Mouse (Mus musculus) layer of hippocampus, adult 9-11 months (tissue): Measurements from ENCODE around the gene Eif5a.
"Not testable (repeated sequence)": the region's sequence is repeated elsewhere in the genome, so short reads cannot be mapped to it uniquely, and the experiment has no call there.

Source experiments
- DNase-seq: peaks from one replicate; pipeline ENCODE4 v3.0.0; 2022

Eif5a gene

DNA sequence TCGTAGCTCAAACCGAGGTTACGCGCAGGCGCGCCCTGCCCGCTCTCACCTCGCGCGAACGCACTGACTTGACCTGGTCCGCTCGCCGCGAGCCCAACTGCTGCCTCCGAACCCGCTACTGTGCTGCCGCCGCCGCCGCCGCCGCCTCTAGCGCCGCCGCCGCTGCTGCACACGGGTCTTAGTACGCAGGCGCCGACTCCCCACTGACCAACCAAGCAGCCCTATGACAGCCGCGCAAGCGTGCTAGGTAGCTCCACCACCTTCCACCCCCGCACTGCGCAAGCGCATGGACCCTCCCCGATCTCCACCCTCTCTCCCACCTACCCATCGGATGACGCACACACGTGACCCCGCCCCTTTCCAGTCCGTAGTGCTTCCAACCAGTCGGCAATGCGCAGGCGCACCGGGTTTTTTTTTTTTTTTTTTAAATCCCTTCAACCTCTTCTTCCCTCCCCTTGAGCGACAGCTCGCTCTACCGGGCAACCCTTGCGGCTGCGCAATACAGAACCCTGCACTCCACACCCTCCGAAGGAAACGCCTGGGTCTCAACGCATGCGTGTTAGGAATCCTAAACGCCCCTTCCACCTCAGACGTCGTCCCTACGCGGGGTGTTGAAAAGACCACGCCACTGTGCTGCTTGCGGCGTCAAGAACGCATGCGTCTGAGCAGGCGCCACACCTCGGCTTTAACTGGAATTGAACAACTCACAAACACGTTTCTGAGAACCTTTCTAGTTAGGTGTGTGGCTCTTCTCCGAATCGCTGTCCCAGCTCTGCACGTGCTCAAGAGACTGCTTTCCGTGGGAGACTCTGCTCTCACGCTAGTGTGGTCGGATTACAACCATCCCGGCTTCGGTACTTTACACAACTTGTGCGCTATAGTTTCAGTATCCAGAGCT lies at the start of gene Eif5a:
Gene Eif5a (minus strand): TSS at position 845 of the 898 bp plus-strand sequence.
- peak; percentile 100 for DNase-seq

DNA sequence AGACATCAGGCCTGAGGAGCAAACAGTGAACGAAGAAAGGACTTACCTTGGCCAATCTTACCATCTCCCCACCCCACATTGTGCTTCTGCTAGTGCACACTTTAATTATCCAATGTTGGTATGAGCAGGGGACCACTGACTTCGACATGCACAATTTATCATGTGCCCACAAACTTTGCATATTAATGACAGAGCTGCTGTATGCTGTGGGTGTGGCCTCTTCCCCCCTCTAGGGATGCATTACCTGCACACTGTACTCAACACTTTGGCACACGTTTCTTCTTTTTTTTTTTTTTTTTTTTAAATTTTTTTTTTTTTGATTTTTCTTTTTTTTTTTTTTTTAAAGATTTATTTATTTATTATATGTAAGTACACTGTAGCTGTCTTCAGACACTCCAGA lies 49.0 kb upstream of the Eif5a start:
- no peak for DNase-seq

DNA sequence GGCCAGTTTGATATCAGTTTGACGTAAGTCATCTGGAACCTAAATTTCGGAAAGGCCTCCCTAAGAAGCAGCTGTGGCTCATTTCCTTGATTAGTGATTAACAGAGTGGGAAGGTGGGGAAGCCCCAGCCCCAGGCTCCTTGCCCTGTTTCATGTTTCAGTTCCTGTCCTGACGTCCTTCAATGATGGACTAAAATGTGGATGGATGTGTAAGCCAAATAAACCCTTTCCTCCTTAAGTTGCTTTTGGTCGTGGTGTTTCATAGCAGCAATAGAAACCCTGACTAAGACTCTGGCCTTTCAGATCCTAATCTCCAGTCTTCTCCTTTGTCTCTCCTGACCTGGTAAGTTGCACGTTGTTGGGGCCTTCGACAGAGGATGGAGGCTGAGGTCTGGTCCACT lies 48.5 kb upstream of the Eif5a start:
- DNase-seq = no peak

DNA sequence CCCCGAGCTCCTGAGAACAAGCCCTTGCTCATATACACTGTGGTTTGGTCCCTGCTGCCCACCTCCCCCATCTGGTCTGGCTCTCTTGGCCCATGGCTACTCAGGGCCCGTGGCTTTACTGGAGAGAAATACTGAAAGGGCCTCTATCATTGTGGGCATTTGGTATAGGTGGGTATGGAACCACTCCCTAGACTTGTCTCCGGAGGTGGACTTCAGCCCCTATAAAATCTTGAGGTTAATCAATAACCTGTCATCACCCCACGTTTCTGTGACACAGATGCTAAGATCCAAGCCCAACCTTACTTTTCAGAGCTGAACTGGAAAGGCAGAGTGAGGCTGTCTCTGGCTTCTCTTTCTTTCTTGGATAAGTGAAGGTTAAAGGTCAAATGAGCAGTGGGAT lies 47.0 kb upstream of the Eif5a start:
- no peak for DNase-seq

DNA sequence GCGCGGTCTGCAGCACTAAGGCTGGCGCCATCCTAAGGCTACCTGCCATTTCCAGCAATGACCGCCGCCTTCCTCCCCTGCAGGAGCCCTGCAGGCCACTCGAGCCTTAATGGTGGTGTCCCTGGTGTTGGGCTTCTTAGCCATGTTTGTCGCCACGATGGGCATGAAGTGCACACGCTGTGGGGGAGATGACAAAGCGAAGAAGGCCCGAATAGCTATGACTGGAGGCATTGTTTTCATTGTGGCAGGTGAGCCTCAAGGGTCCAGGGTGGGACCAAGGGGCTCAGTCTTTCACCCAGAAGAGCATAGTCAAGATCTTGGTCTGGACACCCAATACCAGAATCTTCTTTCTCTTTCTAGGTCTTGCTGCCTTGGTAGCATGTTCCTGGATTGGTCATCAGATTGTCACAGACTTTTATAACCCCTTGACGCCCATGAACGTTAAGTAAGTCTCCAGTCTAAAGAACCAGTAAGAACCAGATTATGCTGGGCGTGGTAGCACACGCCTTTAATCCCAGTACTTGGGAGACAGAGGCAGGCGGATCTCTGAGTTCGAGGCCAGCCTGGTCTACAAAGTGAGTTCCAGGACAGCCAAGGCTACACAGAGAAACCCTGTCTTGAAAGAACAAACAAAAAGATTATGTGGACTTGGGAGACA lies 45.2 kb upstream of the Eif5a start:
- no peak for DNase-seq

DNA sequence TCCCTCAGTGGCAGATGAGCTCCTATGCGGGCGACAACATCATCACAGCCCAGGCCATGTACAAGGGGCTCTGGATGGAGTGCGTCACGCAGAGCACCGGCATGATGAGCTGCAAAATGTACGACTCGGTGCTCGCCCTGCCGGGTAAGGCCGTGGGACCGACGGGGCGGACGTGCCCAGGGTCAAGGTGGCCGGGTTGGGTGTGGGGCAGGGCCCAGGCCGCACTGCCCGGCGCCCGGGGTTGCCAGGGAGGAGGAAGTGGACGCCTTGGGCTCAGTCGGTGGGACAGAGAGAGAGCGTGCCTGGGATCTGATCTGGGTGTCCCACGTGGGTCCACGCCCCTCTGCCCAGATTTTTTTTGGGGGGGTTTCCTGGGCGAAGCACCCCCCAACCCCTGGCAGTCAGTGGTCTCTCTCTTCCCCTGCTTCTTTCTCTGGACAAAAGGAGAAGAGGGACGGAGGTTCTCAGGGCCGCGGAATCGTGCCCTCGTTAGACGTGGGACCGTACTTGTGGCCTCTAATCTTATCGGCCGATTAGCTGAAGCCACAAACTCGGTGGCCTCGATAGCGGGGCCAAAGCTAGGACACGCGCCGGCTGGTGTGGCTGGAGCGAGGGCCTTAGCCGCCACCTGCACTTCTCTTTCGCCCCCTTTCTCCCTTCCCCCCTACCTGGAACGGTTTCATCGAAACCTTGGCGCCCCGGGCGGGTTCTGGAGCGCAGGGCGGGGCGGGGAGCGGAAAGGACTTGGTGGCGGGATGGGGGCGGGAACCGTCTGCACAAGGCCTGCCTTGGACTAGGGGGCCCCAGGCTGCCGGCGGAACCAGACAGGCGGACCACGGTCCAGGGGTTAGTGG lies 44.5 kb upstream of the Eif5a start:
- no peak for DNase-seq

DNA sequence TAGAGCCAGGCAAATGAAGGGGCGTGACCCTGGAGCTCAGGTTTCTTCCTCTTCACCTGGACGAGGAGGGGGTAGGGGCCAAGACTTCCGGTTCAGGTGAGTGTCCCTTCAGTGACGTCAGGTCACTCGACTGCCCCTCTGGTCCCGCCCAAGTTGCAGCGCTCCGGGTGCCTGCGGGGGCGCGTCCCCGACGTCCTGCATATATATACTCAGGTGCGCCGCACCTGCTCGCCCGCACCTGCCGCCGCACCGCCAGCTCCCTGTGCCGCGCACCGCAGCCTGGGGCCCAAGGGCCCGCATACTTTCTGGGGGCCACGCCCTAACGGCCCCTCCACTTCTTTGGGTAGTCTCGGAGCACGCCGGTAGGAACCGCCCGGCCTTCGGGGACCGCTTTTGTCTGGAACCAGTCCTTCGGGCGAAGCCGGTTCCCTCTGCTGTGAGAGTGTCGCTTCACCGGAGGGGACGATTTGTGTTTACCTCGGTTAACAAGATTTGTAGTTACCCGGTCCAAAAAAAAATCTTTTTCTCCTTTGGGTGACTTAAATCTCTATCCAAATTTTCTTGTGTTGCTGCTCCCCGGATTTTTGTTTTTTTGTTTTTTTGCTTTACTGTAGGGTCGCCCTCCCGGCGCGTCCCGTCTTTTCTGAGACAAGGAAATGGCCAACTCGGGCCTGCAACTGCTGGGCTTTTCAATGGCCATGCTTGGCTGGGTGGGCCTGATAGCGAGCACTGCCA lies 43.7 kb upstream of the Eif5a start:
- DNase-seq = no peak

DNA sequence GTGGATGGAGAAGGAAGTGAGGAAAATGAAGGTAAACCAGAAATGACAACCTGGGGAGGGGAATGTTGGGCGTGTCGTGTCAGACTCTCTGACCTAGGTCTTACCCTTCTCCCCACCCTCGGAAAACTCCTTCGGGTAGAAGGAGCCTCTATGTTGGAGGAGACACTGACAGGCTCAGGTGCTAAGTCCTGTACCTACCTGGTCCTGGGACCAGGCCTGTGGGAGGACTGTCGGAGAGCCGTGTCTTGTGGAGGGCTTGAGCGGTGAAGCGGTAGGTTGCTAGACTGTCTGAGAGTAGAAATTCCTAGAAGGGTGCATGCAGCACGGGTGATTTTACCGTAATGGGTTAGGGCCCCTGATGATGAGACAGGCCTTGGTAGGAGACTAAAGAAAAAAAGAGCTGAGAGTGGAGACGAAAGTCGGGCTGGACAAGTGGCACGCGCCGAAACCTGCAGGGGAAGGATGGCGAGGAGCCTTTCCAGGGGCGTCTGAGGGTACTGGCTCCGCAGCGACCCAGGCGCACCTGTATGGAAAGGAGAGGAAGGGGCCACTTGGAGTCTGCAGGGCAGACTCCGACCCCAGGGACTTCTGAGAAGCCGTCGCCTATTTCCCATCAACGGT lies 43.0 kb upstream of the Eif5a start, which contains the start of gene Cldn7:
Gene Cldn7 (plus strand): TSS at position 130 of the 621 bp plus-strand sequence.
- no peak for DNase-seq

DNA sequence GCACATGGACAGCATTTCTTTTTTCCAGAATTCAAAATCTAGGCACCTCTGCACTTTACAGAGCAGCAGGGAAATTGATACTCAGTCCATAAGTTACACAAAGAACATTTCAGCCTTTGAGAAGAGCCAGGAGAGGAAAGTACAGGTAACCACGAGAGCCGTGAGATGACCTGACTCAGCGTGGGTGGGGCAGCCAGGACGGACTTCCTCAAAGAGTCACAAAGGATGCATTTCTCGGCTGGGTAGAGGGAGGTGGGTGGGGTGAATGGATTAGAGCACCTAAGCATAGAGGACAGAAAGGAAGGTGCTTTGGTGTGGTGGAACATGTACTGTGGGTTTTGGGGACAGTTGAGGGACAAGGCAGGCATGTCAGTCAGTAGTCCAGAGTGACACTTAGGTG lies 40.1 kb upstream of the Eif5a start:
- no peak for DNase-seq

DNA sequence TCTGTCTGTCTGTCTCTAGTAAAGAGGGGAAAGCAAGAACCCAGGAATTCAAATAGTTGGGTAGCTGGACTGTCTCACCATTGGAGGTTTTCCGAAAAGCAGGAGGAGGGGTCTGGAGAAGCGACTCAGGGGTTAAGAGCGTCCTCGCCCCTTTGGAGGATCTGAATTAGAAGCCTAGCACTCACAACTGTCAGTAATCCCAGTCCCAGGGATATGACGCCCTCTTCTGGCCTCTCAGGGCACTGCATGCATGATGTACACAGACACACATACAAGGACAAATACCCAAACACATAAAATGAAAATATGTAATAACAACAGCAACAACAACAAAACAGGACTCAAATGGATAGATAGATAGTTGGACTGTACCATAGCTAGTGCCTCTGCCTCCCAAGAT lies 38.9 kb upstream of the Eif5a start:
- no peak for DNase-seq

DNA sequence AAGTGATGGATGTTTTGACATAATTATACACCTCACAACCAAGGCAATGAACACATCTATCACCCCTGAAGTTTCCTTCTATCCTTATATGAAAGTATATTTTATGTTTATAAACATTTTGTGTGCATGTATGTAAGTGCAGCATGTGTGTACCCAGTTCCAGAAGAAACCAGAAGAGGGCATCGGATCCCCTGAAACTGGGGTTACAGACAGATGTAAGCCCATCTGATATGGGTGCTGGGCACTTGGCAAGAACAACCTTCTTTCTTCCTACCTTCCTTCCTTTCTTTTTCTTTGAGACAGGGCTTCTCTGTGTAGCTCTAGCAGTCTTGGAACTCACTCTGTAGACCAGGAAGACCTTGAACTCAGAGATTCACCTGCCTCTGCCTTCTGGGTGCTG lies 34.5 kb upstream of the Eif5a start:
- DNase-seq = no peak

DNA sequence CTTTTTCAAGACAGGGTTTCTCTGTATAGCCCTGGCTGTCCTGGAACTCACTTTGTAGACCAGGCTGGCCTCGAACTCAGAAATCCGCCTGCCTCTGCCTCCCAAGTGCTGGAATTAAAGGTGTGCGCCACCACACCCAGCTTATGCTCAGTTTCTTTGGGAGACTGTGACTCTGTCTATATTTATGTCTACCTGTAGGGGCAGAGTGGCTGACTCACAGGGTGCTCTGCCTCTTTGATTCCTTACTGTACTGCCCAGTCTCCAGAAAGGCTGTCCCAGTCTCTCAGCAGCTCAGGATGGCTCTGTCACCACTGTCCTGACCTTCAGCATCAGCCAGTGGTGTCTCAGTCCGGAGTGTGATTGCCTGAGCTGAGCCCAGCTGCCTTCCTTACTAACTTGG lies 33.9 kb upstream of the Eif5a start:
- DNase-seq = not testable (repeated sequence)

DNA sequence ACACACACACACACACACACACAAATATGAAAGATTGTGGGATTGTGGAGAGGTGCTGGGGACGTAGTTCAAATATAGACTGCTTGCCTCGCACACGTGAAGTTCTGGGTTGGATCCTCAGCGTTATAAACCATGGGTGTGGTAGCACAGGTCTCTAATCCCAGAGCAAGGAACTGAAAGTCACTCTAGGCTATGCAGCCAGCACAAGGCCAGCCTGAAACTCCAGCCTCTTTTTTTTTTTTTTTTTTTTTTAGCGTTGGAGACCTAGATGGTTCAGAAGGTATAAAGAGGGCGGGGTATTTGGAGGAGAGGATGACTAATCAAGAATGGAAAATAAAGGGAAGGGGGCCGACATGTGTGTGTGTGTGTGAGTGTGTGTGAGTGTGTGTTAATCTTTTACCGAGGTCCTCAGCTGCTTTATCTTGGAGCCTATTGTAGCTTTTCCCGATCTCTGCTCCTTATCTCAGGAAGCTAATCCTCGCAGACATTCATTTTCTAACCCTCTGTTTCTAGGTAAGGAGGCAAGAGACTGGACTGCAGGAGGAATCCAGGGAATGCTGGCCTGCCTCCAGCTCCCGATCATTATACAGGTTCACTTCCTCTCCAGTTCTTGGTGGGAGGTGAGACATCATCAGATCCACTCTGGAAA lies 31.6 kb upstream of the Eif5a start:
- DNase-seq = no peak

DNA sequence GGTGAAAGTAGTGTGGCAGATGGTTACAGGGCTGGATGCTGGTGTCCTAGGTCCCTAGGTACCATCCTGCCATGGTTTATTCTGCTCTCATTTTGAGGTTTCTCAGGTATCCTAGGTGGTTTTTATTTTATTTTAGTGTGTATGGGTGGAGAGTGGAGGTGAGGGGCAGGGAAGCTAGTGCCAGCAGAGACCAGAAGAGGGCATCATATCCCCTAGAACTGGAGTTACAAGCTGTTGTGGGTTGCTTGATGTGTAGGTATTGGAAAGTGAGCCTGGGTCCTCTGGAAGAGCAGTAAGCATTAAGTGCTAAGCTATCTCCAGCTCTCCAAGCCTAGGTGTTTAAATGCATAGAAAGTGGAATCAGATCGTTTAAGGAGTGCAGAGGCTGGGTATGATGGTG lies 30.5 kb upstream of the Eif5a start:
- no peak for DNase-seq

DNA sequence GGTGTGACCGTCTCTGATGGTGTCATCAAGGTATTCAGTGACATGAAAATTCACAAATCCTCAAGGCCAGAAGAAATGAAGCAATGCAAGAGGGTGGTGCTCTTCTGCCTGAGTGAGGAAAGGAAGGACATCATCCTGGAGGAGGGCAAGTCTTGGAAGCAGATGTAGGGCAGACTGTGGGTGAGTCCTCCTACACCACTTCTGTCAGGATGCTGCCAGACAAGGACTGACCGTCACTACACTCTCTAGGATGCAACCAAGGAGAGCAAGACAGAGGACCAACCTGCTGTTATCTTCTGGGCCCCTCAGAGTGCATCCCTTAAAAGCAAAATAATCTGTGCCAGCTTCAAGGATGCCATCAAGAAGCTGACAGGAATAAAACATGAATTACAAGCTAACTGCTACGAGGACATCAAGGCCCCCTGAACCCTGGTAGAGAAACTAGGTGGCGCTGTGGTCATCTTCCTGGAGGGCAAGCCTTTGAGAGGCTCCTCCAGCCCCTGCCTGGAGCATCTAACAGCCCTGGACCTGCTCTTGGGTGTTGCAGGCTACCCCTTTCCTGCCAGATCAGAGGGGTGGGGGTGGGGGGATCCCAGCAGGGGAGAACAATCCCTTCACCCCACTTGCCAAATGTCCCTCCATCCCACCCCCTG lies 29.2 kb upstream of the Eif5a start:
- no peak for DNase-seq

DNA sequence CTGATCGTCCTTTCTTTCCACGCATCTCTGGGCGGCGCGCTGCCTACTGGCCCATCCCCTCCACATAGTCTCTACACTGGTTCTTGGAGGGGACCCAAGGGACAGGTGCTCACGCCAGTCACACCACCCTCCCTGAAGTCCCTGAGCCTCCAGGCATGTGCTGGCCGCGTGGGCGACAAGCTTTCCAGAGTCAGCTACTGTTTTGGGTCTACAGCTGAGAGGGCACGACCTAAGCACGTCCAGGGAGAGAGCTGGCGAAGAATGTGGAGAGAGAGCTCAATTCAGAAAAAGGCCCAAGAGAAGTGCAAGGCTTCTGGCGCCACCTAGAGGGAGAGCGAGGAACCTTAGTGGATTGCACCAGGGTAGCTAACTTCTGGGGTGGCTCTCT lies 27.0 kb upstream of the Eif5a start:
- peak; percentile 76 for DNase-seq

DNA sequence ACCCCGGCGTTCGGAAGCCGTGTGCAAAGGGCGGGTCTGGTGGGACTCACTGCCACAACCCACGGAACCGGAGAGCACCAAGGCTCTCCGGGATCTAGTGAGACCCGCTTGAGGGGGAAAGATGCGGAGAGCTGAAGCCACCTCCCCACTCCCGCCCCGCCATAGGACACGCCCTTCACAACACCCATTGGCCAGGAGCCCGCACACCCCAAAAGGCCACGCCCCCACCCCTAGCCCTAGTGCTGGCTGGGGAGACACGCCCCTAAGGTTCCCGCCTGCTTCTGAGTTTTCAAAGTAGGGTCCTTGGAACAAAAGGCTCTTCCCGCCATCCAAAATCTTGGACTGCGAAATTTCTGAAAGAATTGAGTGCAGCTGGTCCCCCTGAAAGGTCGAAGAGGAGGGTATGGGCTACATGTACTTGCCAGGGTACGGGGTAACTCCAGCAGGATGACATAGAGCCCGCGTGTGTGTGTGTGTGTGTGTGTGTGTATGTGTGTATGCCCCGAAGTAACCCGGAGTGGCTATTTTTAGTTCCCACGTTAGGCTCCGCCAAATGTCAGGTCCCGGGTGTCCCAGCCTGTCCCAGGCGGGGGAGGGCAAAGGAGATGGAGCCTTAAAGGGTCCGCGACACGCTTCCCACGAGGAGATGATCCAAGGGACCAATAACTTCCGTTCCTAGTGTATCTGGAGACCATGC lies 26.5 kb upstream of the Eif5a start, which contains the start of gene Slc2a4:
Gene Slc2a4 (minus strand): TSS at position 123 of the 697 bp plus-strand sequence.
- peak; percentile 74 for DNase-seq

DNA sequence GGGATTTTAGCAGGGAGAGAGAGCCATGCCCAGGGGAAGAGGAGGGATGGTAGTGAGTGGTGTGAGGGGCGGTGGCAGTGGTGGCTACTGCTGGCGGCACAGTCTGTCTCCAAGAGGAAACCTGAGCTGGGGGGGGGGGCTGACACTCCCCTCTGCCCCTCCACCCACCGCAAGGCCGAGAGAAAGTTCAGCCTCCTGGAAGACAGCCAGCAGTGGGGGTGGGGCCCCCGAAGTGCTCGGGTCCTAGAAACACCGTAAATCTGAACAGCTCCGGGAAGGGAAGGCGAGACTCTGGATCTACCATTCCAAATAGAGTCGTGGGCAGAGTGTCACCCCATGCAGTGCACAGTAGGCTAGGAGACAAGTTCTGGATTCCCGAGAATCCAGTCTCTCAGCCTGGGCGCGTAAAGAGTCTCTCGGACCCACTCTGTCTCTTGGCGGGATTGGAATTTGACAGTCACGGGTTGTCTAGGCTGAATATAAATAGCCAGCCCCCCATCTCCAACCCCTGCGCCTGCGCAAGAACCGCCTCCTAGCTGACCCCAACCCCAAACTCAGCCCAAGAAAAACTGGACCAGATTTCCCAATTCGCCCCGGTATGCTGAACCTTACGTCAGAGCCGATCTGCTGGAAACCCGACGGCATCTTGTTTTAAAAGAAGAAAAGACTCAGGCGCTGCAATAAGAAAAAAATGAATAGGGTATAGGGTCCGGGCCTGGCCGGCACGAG lies 25.7 kb upstream of the Eif5a start:
- DNase-seq = no peak
